Mouse (Mus musculus): ENCODE measurements around the gene Tcp10b. TPM values are rescaled to one million over a fixed set of nuclear protein-coding genes. Genes with fewer than 3 reads are reported as not detected.
"Not testable (repeated sequence)": the region's sequence is repeated elsewhere in the genome, so short reads cannot be mapped to it uniquely, and the experiment has no call there.

The Tcp10b gene
- polyA plus RNA-seq, 1 experiment: 0.56 TPM

GRCm38 (mm10) chr17:13124241-13124640 is 63.3 kb downstream of the Tcp10b start:
- H3K4me3 ChIP-seq (replicated peaks); H3K9me3 ChIP-seq; H3K4me1 ChIP-seq; H3K36me3 ChIP-seq (replicated peaks; ENCODE audit: low read length); H3K27me3 ChIP-seq (replicated peaks): not testable (repeated sequence)

GRCm38 (mm10) chr17:13129324-13129723 is 68.4 kb downstream of the Tcp10b start:
- not testable (repeated sequence) for H3K9me3 ChIP-seq; H3K4me3 ChIP-seq (replicated peaks); H3K4me1 ChIP-seq; H3K27me3 ChIP-seq (replicated peaks); H3K36me3 ChIP-seq (replicated peaks; ENCODE audit: low read length)

- not testable (repeated sequence) for H3K27me3 ChIP-seq (replicated peaks); H3K4me1 ChIP-seq; H3K9me3 ChIP-seq; H3K36me3 ChIP-seq (replicated peaks; ENCODE audit: low read length); H3K4me3 ChIP-seq (replicated peaks)
Observed at GRCm38 (mm10) chr17:13129737-13130465, 69.0 kb downstream of the Tcp10b start.

GRCm38 (mm10) chr17:13131710-13132109 is 70.8 kb downstream of the Tcp10b start, which contains the start of gene Unc93a:
Unc93a (minus strand) TSS chr17:13131810.
- H3K4me3 ChIP-seq (replicated peaks); H3K4me1 ChIP-seq; H3K27me3 ChIP-seq (replicated peaks); H3K36me3 ChIP-seq (replicated peaks; ENCODE audit: low read length); H3K9me3 ChIP-seq: not testable (repeated sequence)

Other genes starting within 250 kb of the Tcp10b start
- not detected in 2 replicates for gene Mas1, start 193.0 kb upstream of the Tcp10b start, polyA plus RNA-seq (2012; ENCODE audit: insufficient read depth, low replicate concordance)
- not detected in 2 replicates for gene Mrgprh, start 185.1 kb upstream of the Tcp10b start, polyA plus RNA-seq (2012; ENCODE audit: insufficient read depth, low replicate concordance)
- not detected in 2 replicates for gene Pnldc1, start 150.9 kb upstream of the Tcp10b start, polyA plus RNA-seq (2012; ENCODE audit: insufficient read depth, low replicate concordance)
- 12.9 and 20.7 TPM in 2 replicates for gene Tcp1, start 145.4 kb upstream of the Tcp10b start, polyA plus RNA-seq (2012; ENCODE audit: insufficient read depth, low replicate concordance)
- 21.3 and 86.7 TPM in 2 replicates for gene Mrpl18, start 144.8 kb upstream of the Tcp10b start, polyA plus RNA-seq (2012; ENCODE audit: insufficient read depth, low replicate concordance)
- gene Acat3, start 120.5 kb upstream of the Tcp10b start, polyA plus RNA-seq (2012; ENCODE audit: insufficient read depth, low replicate concordance): not detected in 2 replicates
- 6.8 and 29.7 TPM in 2 replicates for gene Acat2, start 100.4 kb upstream of the Tcp10b start, polyA plus RNA-seq (2012; ENCODE audit: insufficient read depth, low replicate concordance)
- 5.3 and 15.9 TPM in 2 replicates for gene Wtap, start 66.9 kb upstream of the Tcp10b start, polyA plus RNA-seq (2012; ENCODE audit: insufficient read depth, low replicate concordance)
- gene Sod2, start 54.3 kb upstream of the Tcp10b start, polyA plus RNA-seq (2012; ENCODE audit: insufficient read depth, low replicate concordance): 237 and 328 TPM in 2 replicates
- not detected in 2 replicates for gene Gpr31b, start 8.8 kb upstream of the Tcp10b start, polyA plus RNA-seq (2012; ENCODE audit: insufficient read depth, low replicate concordance)
- 0.55 TPM in 1 of 2 replicates, not detected in the other for gene Unc93a, start 70.7 kb downstream of the Tcp10b start, polyA plus RNA-seq (2012; ENCODE audit: insufficient read depth, low replicate concordance)
- gene Smok2a, start 160.1 kb downstream of the Tcp10b start, polyA plus RNA-seq (2012; ENCODE audit: insufficient read depth, low replicate concordance): not detected in 2 replicates
- not detected in 2 replicates for gene Smok2b, start 169.2 kb downstream of the Tcp10b start, polyA plus RNA-seq (2012; ENCODE audit: insufficient read depth, low replicate concordance)

All from megakaryocyte, embryonic 14.5 days (primary cell).